Mouse (Mus musculus): ENCODE data around the gene 2010003K11Rik. TPM values are rescaled to one million over a fixed set of nuclear protein-coding genes. Genes with fewer than 3 reads are reported as not detected.
"Not testable (repeated sequence)": the region's sequence is repeated elsewhere in the genome, so short reads cannot be mapped to it uniquely, and the experiment has no call there.

Gene 2010003K11Rik
- total and polyA plus RNA-seq, 2 experiments from 2014 or later: not detected

GRCm38 (mm10) chr19:4456227-4456626, 42.2 kb downstream of the 2010003K11Rik start:
- Histone ChIP-seq H3K27me3 (ENCODE audit: insufficient read depth, low read length) (no peaks in the 10 kb centered on the region), H3K9ac (no peak overlapping the region), H3K27ac (ENCODE audit: low read depth, low read length) (no peak overlapping the region), H3K9me3 (ENCODE audit: low read length) (no peaks in the 10 kb centered on the region), H3K4me1 (ENCODE audit: insufficient read depth) (no peaks in the 10 kb centered on the region), H3K4me3 (ENCODE audit: low read depth, low read length) (no peak overlapping the region), H3K36me3 (ENCODE audit: insufficient read depth) (no peaks in the 10 kb centered on the region), H3K4me2 (ENCODE audit: low read depth) (no peak overlapping the region)
- DNase-seq (peak; percentile 24), ATAC-seq (no peak)
- peak; percentile 61 for TF ChIP-seq CTCF (IDR thresholded peaks at IDR 0.05; ENCODE audit: low read depth)
- 9% methylated on average over 11 of the region's 11 CpGs for WGBS

- Histone ChIP-seq H3K9me3 (ENCODE audit: low read length) (no peaks in the 10 kb centered on the region), H3K27me3 (ENCODE audit: insufficient read depth, low read length) (no peaks in the 10 kb centered on the region), H3K9ac (no peak overlapping the region), H3K4me3 (ENCODE audit: low read depth, low read length) (no peak overlapping the region), H3K4me1 (ENCODE audit: insufficient read depth) (no peaks in the 10 kb centered on the region), H3K27ac (ENCODE audit: low read depth, low read length) (no peak overlapping the region), H3K4me2 (ENCODE audit: low read depth) (no peak overlapping the region), H3K36me3 (ENCODE audit: insufficient read depth) (no peaks in the 10 kb centered on the region)
- ATAC-seq: no peak
- no peak for DNase-seq
- TF ChIP-seq CTCF (IDR thresholded peaks at IDR 0.05; ENCODE audit: low read depth): no peak
- 79% methylated on average over 15 of the region's 15 CpGs for WGBS
These were observed 43.1 kb downstream of the 2010003K11Rik start for GRCm38 (mm10) chr19:4455071-4455800.

GRCm38 (mm10) chr19:4454040-4454439, 44.3 kb downstream of the 2010003K11Rik start:
- H3K9ac ChIP-seq; H3K4me3 ChIP-seq (ENCODE audit: low read depth, low read length); H3K27me3 ChIP-seq (ENCODE audit: insufficient read depth, low read length); DNase-seq; H3K36me3 ChIP-seq (ENCODE audit: insufficient read depth); H3K4me1 ChIP-seq (ENCODE audit: insufficient read depth); H3K4me2 ChIP-seq (ENCODE audit: low read depth); ATAC-seq; H3K9me3 ChIP-seq (ENCODE audit: low read length); H3K27ac ChIP-seq (ENCODE audit: low read depth, low read length): not testable (repeated sequence)
- WGBS: 88% methylated on average over 1 of the region's 1 CpGs

- DNase-seq: peak; percentile 36
- Histone ChIP-seq H3K9ac (no peak overlapping the region), H3K27ac (ENCODE audit: low read depth, low read length) (no peak overlapping the region), H3K4me2 (ENCODE audit: low read depth) (no peak overlapping the region), H3K4me1 (ENCODE audit: insufficient read depth) (no peaks in the 10 kb centered on the region), H3K9me3 (ENCODE audit: low read length) (no peaks in the 10 kb centered on the region), H3K36me3 (ENCODE audit: insufficient read depth) (no peaks in the 10 kb centered on the region), H3K27me3 (ENCODE audit: insufficient read depth, low read length) (no peaks in the 10 kb centered on the region), H3K4me3 (ENCODE audit: low read depth, low read length) (no peak overlapping the region)
- no peak for ATAC-seq
- no peak for TF ChIP-seq CTCF (IDR thresholded peaks at IDR 0.05; ENCODE audit: low read depth)
- 31% methylated on average over 4 of the region's 4 CpGs for WGBS
These were observed 45.9 kb downstream of the 2010003K11Rik start for GRCm38 (mm10) chr19:4452525-4452924.

- DNase-seq: no peak
- no peaks in the 10 kb centered on the region for H3K4me1 ChIP-seq (ENCODE audit: insufficient read depth)
- no peak overlapping the region for H3K27ac ChIP-seq (ENCODE audit: low read depth, low read length)
- H3K9me3 ChIP-seq (ENCODE audit: low read length): no peaks in the 10 kb centered on the region
- WGBS: 18% methylated on average over 5 of the region's 5 CpGs
- H3K27me3 ChIP-seq (ENCODE audit: insufficient read depth, low read length): no peaks in the 10 kb centered on the region
- H3K9ac ChIP-seq: no peak overlapping the region
- no peak overlapping the region for H3K4me2 ChIP-seq (ENCODE audit: low read depth)
- no peak overlapping the region for H3K4me3 ChIP-seq (ENCODE audit: low read depth, low read length)
- ATAC-seq: no peak
- TF ChIP-seq CTCF (IDR thresholded peaks at IDR 0.05; ENCODE audit: low read depth): no peak
- no peaks in the 10 kb centered on the region for H3K36me3 ChIP-seq (ENCODE audit: insufficient read depth)
These were observed 46.4 kb downstream of the 2010003K11Rik start for GRCm38 (mm10) chr19:4451965-4452364.

DNA sequence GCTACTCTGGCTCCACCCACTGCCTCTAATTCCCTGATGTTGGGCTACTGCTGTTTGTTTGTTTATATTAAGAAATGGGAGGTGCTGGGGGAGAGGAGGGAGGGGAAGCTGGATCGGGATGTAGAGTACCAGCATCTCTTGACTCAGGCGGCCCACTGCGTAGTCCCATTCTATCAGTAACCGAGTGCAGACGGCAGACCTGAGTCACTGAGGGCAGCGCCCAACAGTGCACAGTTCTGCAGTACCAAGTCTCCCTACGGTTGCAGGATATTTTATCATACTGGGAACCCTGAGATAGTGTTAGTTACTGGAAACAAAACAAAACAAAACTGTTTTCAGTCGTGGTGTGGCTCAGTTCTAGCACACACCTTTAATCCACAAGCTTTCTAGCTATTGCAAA, 47.3 kb downstream of the 2010003K11Rik start:
- ATAC-seq (no peak), DNase-seq (no peak)
- 62% methylated on average over 8 of the region's 8 CpGs for WGBS
- H3K9me3 ChIP-seq (ENCODE audit: low read length): no peaks in the 10 kb centered on the region
- no peak overlapping the region for H3K27ac ChIP-seq (ENCODE audit: low read depth, low read length)
- H3K4me1 ChIP-seq (ENCODE audit: insufficient read depth): no peaks in the 10 kb centered on the region
- no peak overlapping the region for H3K4me3 ChIP-seq (ENCODE audit: low read depth, low read length)
- H3K9ac ChIP-seq: no peak overlapping the region
- no peak for TF ChIP-seq CTCF (IDR thresholded peaks at IDR 0.05; ENCODE audit: low read depth)
- H3K36me3 ChIP-seq (ENCODE audit: insufficient read depth): no peaks in the 10 kb centered on the region
- no peaks in the 10 kb centered on the region for H3K27me3 ChIP-seq (ENCODE audit: insufficient read depth, low read length)
- no peak overlapping the region for H3K4me2 ChIP-seq (ENCODE audit: low read depth)

DNA sequence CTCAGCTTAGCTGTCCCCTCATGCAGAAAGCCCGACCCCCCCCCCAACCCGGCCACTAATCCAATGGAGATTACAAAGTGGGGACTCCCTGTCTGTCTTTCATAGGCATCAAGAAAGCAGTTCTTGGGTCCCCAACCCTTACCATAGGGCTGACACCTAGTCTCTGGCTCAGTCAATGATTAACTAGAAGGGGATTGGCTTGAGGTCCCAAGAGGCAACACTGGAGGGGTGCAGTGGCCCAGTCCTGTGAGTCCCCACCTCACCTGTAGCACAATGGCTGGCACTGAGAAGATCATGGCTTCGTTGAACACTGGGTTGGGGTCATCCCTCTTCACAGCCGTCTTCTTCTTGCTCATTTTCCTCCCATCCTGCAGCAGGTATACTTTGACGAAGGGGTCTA, 47.7 kb downstream of the 2010003K11Rik start:
- no peak for TF ChIP-seq CTCF (IDR thresholded peaks at IDR 0.05; ENCODE audit: low read depth)
- H3K4me2 ChIP-seq (ENCODE audit: low read depth): no peak overlapping the region
- no peaks in the 10 kb centered on the region for H3K9me3 ChIP-seq (ENCODE audit: low read length)
- WGBS: 69% methylated on average over 5 of the region's 5 CpGs
- no peaks in the 10 kb centered on the region for H3K27me3 ChIP-seq (ENCODE audit: insufficient read depth, low read length)
- no peaks in the 10 kb centered on the region for H3K4me1 ChIP-seq (ENCODE audit: insufficient read depth)
- H3K27ac ChIP-seq (ENCODE audit: low read depth, low read length): no peak overlapping the region
- no peak overlapping the region for H3K9ac ChIP-seq
- ATAC-seq (no peak), DNase-seq (no peak)
- H3K4me3 ChIP-seq (ENCODE audit: low read depth, low read length): no peak overlapping the region
- H3K36me3 ChIP-seq (ENCODE audit: insufficient read depth): no peaks in the 10 kb centered on the region

Data from forebrain, postnatal 0 days (tissue).